Mouse (Mus musculus) myocyte (in vitro differentiated cells): ENCODE measurements around the gene Mto1. TPM values are rescaled to one million over a fixed set of nuclear protein-coding genes. Genes with fewer than 3 reads are reported as not detected.
A peak's percentile ranks its signal among the peaks of the same experiment; 100 is the strongest.

Source experiments
- H3K27me3 ChIP-seq: one replicate; pipeline ENCODE4 v1.6.1; 2011; ENCODE audit not compliant: control insufficient read depth, insufficient read depth, insufficient read length
- H3K36me3 ChIP-seq: one replicate; pipeline ENCODE4 v1.6.1; 2011; ENCODE audit not compliant: control insufficient read depth, insufficient read depth
- H3K4me2 ChIP-seq: one replicate; pipeline ENCODE4 v1.6.1; 2011; ENCODE audit warnings: low read depth, control low read depth
- H3K4me3 ChIP-seq: one replicate; pipeline ENCODE4 v1.5.1; 2011; ENCODE audit warnings: mild to moderate bottlenecking, control low read depth, moderate library complexity
- H3K79me2 ChIP-seq: one replicate; pipeline ENCODE4 v1.6.1; 2011; ENCODE audit not compliant: control insufficient read depth, insufficient read depth
- H3ac ChIP-seq: one replicate; pipeline ENCODE4 v1.6.1; 2011; ENCODE audit not compliant: control insufficient read depth, insufficient read length
- CEBPB ChIP-seq: IDR thresholded peaks from 2 replicates; pipeline ENCODE4 v1.6.1; 2011; ENCODE audit warnings: mild to moderate bottlenecking, moderate library complexity; ENCODE audit not compliant: poor library complexity, insufficient read depth, severe bottlenecking
- E2F4 ChIP-seq: IDR thresholded peaks from one replicate; pipeline ENCODE4 v1.6.1; 2011; ENCODE audit warnings: mild to moderate bottlenecking, control low read depth, moderate library complexity; ENCODE audit not compliant: insufficient read depth
- MAX ChIP-seq: IDR thresholded peaks from one replicate; pipeline ENCODE4 v1.6.1; 2011; ENCODE audit warnings: low read depth, mild to moderate bottlenecking, control low read depth
- MYOD1 ChIP-seq, 3 experiments: IDR thresholded peaks; one replicate each; pipeline ENCODE4 v1.6.1; 2011; ENCODE audit warnings: control low read depth in 2 of 3, low read depth in 2 of 3, mild to moderate bottlenecking in 2 of 3, moderate library complexity in 1 of 3; ENCODE audit not compliant: insufficient read length in 2 of 3, control insufficient read depth in 1 of 3
- MYOG ChIP-seq, 3 experiments: IDR thresholded peaks; one replicate each; pipeline ENCODE4 v1.6.1; 2011; ENCODE audit warnings: control low read depth in 2 of 3, low read depth in 2 of 3, mild to moderate bottlenecking in 2 of 3; ENCODE audit not compliant: insufficient read length in 2 of 3, control insufficient read depth in 1 of 3, insufficient read depth in 1 of 3
- POLR2A ChIP-seq: IDR thresholded peaks from one replicate; pipeline ENCODE4 v1.6.1; 2011; ENCODE audit warnings: low read depth, mild to moderate bottlenecking, control low read depth, moderate library complexity; ENCODE audit not compliant: insufficient read length
- POLR2AphosphoS2 ChIP-seq: IDR thresholded peaks from one replicate; pipeline ENCODE4 v1.6.1; 2011; ENCODE audit warnings: low read depth, control low read depth; ENCODE audit not compliant: insufficient read length
- REST ChIP-seq: IDR thresholded peaks from one replicate; pipeline ENCODE4 v1.6.1; 2011; ENCODE audit warnings: mild to moderate bottlenecking, control low read depth, moderate library complexity; ENCODE audit not compliant: insufficient read depth, insufficient read length
- SRF ChIP-seq: IDR thresholded peaks from one replicate; pipeline ENCODE4 v1.6.1; 2011; ENCODE audit warnings: low read depth; ENCODE audit not compliant: control insufficient read depth, insufficient read length
- TCF12 ChIP-seq: IDR thresholded peaks from one replicate; pipeline ENCODE4 v1.6.1; 2011; ENCODE audit warnings: mild to moderate bottlenecking, control low read depth; ENCODE audit not compliant: poor library complexity, insufficient read depth, severe bottlenecking
- TCF3 ChIP-seq: IDR thresholded peaks from one replicate; pipeline ENCODE4 v1.6.1; 2011; ENCODE audit warnings: low read depth, control low read depth; ENCODE audit not compliant: insufficient read length
- USF1 ChIP-seq: IDR thresholded peaks from one replicate; pipeline ENCODE4 v1.6.1; 2011; ENCODE audit warnings: low read depth, mild to moderate bottlenecking, control low read depth, moderate library complexity
- polyA plus RNA-seq: library from polyadenylated mRNA; unstranded; fragments of >200 nt; fragmentation: generic; extraction: Trizol; gene quantifications from one replicate; pipeline ENCODE4 v1.2.1, GENCODE M21; 2012; ENCODE audit warnings: missing spikeins

Mto1 gene
- 10.8 TPM for polyA plus RNA-seq

DNA sequence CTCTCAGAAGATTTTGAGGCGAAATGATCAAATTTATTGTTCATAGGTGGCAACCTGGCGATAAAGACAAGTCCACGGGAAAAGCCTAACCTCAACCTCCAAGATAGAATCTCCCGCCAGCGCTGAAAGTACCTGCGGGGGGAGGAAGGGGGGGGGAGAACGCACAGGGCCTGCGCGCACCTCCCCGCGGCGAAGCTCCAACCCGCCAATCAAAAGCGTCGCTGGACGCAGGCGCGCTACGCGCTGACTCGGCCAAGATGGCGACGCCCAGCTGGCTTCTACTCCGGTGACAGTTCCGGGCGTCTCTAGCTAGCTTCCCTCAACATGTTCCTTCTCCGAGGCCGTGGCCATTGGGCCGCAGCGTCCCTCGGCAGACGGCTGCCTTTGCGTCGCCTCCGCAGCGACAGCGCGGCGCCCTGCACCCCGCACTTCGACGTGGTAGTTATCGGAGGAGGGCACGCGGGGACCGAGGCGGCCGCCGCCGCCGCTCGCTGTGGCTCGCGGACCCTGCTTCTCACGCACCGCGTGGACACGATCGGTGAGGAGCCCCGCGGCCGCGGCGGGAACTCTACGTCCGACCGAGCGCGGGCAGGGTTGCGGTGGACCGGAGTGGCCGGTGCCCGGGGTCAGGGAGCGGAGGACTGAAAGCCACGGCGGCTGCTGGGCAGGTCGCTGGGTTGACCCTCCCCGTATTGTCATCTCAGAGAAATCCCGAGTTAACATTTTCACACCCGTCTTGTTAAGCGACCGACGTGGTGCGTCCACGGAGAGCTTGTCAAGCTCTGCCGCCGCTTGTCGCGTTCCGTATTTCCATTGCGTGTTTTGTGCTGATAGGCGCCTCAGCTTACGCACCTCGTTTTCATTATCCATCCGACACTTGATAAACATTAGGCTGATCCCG, at the start of gene Mto1, which contains the start of gene Gm17324:
Mto1 (plus strand) TSS at position 236 of the 901 bp plus-strand sequence.
Gm17324 (minus strand) TSS at position 814 of the 901 bp plus-strand sequence.
- peaks cover 10% of the 10 kb centered on the region for H3K79me2 ChIP-seq
- peak within 1 kb of the TSS; percentile 60 for H3K4me3 ChIP-seq
- peak within 1 kb of the TSS; percentile 96 for H3K4me2 ChIP-seq
- no peaks in the 10 kb centered on the region for H3K27me3 ChIP-seq
- peak within 1 kb of the TSS; percentile 83 for H3ac ChIP-seq
- H3K36me3 ChIP-seq, result no peaks in the 10 kb centered on the region
- TF ChIP-seq CEBPB (no peak), TCF12 (no peak), TCF3 (no peak), POLR2AphosphoS2 (peak; percentile 64), E2F4 (peak; percentile 67), USF1 (no peak), SRF (no peak), MYOD1 (IDR thresholded peaks at IDR 0.05; ENCODE audit: control insufficient read depth in 1 of 3, insufficient read length in 2 of 3, low read depth in 2 of 3) (peak in 1 of 3 experiments; percentile 10), POLR2A (peak; percentile 88), REST (no peak), MYOG (IDR thresholded peaks at IDR 0.05; ENCODE audit: control insufficient read depth in 1 of 3, insufficient read depth in 1 of 3, insufficient read length in 2 of 3, low read depth in 2 of 3) (no peak)

DNA sequence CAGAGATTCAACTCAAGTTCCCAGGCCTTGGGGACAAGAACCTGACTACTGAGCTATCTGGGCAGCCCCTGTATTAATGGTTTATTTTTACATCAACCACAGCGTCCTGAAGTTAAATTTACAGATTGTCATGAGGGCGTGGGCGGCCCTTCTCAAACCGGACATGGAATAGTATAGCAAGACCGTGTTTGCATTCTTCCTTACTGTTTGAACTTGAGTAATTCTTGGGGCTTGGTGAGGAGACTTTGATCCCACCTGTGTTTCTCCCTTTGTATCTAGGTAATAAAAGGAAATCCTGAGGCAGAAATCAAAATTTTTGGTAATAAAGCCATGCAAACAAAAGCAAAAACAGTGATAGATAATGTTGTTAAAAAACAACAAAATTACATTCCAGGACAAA, 47.4 kb upstream of the Mto1 start:
- TF ChIP-seq TCF12 (no peak), REST (no peak)

DNA sequence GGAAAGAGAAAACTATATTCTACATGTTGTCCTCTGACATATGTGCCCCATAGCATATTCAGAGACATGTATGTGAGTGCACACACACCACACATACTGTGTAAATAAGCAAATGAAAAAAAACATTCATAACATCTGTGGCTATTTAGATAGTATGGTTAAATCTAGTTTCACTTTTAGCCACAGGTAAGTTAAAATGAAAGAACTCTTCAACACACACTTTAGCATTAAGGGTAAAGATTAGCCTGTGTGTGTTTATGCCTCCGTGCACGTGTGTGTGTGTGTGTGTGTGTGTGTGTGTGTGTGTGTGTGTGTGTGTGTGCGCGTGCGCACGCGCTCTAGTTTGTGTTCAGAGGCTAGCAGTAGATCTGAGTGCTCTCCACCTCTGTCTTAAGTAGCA, 46.4 kb upstream of the Mto1 start:
- H3K4me2 ChIP-seq, result no peak overlapping the region
- no peaks in the 10 kb centered on the region for H3K36me3 ChIP-seq
- H3ac ChIP-seq, result no peak overlapping the region
- no peaks in the 10 kb centered on the region for H3K79me2 ChIP-seq
- H3K4me3 ChIP-seq, result no peak overlapping the region
- no peaks in the 10 kb centered on the region for H3K27me3 ChIP-seq
- TF ChIP-seq SRF (no peak), MYOG (IDR thresholded peaks at IDR 0.05; ENCODE audit: control insufficient read depth in 1 of 3, insufficient read depth in 1 of 3, insufficient read length in 2 of 3, low read depth in 2 of 3) (no peak), CEBPB (no peak), POLR2AphosphoS2 (no peak), TCF12 (no peak), POLR2A (no peak), MAX (no peak), TCF3 (no peak), USF1 (no peak)

More for the DNA sequence above, 47.4 kb upstream of the Mto1 start:
- no peaks in the 10 kb centered on the region for H3K79me2 ChIP-seq
- no peaks in the 10 kb centered on the region for H3K27me3 ChIP-seq
- no peak overlapping the region for H3K4me3 ChIP-seq
- no peak overlapping the region for H3K4me2 ChIP-seq
- H3K36me3 ChIP-seq, result no peaks in the 10 kb centered on the region
- H3ac ChIP-seq, result no peak overlapping the region

DNA sequence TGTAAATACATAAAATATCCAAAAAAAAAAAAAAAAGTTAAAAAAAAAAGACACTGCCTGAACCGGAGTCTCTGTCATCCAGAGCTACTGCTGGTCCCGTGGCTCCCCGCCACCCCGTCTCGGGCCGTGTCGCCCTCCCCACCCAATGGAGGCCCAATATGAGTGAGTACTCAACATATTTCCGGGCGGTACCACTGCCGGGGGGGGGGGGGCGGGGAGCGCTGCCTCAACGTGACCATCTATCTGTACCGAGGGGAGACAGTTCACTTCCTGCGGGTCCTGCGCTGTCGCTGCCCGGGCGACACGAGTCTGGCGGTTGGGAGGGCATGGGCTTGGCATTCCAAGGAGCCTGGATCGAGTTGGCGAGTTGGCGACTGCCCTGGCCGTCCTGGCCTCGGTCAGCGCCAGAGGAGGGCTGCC, 20.6 kb upstream of the Mto1 start:
- Histone ChIP-seq H3K4me3 (no peak overlapping the region), H3K4me2 (no peak overlapping the region), H3ac (no peak overlapping the region), H3K36me3 (no peaks in the 10 kb centered on the region), H3K79me2 (no peaks in the 10 kb centered on the region), H3K27me3 (no peaks in the 10 kb centered on the region)
- TF ChIP-seq MAX (no peak), CEBPB (no peak), E2F4 (no peak), USF1 (no peak), SRF (no peak), REST (no peak), MYOD1 (IDR thresholded peaks at IDR 0.05; ENCODE audit: control insufficient read depth in 1 of 3, insufficient read length in 2 of 3, low read depth in 2 of 3) (no peak), POLR2A (no peak), MYOG (IDR thresholded peaks at IDR 0.05; ENCODE audit: control insufficient read depth in 1 of 3, insufficient read depth in 1 of 3, insufficient read length in 2 of 3, low read depth in 2 of 3) (no peak), TCF12 (no peak)

DNA sequence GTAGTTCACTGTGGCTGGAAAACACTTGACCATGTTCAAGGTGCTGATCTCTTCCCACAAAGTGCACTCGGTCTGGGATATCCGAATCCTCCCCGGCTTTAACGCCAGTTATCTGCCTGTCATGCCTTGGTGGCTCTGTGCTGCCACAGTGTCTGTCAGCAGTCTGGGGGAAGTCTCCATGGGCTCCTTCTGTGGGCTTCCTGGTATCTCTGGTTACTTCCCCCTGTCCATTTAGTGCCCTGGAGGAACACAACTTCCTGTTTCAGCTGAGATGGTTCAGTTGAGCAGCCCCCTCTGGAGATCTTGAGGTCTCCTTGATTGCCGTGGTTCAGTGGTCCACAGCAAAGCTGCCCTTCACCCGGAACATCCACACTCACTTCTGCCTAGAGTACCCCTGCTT, 19.8 kb upstream of the Mto1 start:
- Histone ChIP-seq H3K4me3 (no peak overlapping the region), H3ac (no peak overlapping the region), H3K4me2 (no peak overlapping the region), H3K79me2 (no peaks in the 10 kb centered on the region), H3K36me3 (no peaks in the 10 kb centered on the region), H3K27me3 (no peaks in the 10 kb centered on the region)
- no peak for TF ChIP-seq TCF12
- no peak for TF ChIP-seq USF1
- no peak for TF ChIP-seq POLR2A
- no peak for TF ChIP-seq MYOD1 (IDR thresholded peaks at IDR 0.05; ENCODE audit: control insufficient read depth in 1 of 3, insufficient read length in 2 of 3, low read depth in 2 of 3)
- no peak for TF ChIP-seq SRF
- TF ChIP-seq E2F4, result no peak
- no peak for TF ChIP-seq REST
- no peak for TF ChIP-seq POLR2AphosphoS2
- TF ChIP-seq CEBPB, result no peak
- TF ChIP-seq MAX, result no peak
- no peak for TF ChIP-seq MYOG (IDR thresholded peaks at IDR 0.05; ENCODE audit: control insufficient read depth in 1 of 3, insufficient read depth in 1 of 3, insufficient read length in 2 of 3, low read depth in 2 of 3)
- no peak for TF ChIP-seq TCF3
